Mouse (Mus musculus) stomach, postnatal 0 days (tissue): ENCODE measurements around the gene Ciao2a.

Source experiments
- CTCF ChIP-seq: IDR thresholded peaks from 2 replicates; pipeline ENCODE4 v1.5.1; 2016; ENCODE audit warnings: antibody characterized with exemption, low read depth, mild to moderate bottlenecking, moderate library complexity
- EP300 ChIP-seq: optimal IDR thresholded peaks from 2 replicates; pipeline ENCODE3; 2016; ENCODE audit warnings: antibody characterized with exemption

DNA sequence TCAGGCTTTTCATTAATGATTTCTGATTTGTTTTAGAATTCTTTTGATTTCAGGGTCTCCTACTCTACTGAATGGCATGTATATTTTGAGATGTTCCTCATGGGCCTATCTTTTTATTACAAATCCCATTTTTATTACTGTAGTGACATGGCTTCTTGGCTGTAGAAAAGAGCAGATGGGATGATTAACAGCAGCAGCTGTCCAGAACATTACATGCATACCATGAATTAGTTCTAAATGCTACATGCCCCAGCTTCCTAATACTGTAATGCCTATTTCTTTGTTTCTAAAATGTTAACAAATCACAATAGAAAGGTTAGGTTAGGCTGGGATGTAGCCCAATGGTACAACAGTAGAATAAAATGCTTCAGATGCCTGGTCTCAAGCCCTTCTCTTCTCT lies 5.0 kb upstream of the Ciao2a start:
- TF ChIP-seq EP300: no peak
- TF ChIP-seq CTCF: no peak
